Mouse (Mus musculus) WW6 (cell line): ENCODE measurements around the gene Nrros.

Experiments used
- DNase-seq: peaks from one replicate; pipeline ENCODE4 v3.0.0-alpha.2; 2013; ENCODE audit warnings: low read depth, low spot score

The Nrros gene

GRCm38 (mm10) chr16:32165281-32165821 is at the start of gene Nrros:
Gene Nrros, minus strand, starts transcription at chr16:32165594.
- no peak for DNase-seq

GRCm38 (mm10) chr16:32214804-32215576 is 49.6 kb upstream of the Nrros start:
- DNase-seq: peak; percentile 14

GRCm38 (mm10) chr16:32214156-32214555 is 48.8 kb upstream of the Nrros start:
- DNase-seq: no peak

- no peak for DNase-seq
These were observed 39.5 kb upstream of the Nrros start for GRCm38 (mm10) chr16:32204902-32205301.

GRCm38 (mm10) chr16:32202681-32203080 is 37.3 kb upstream of the Nrros start:
- peak; percentile 43 for DNase-seq

- DNase-seq: no peak
These were observed 35.6 kb upstream of the Nrros start for GRCm38 (mm10) chr16:32201004-32201325.

- DNase-seq: no peak
These were observed 35.0 kb upstream of the Nrros start for GRCm38 (mm10) chr16:32200256-32201003.

- DNase-seq: no peak
These were observed 24.6 kb upstream of the Nrros start for GRCm38 (mm10) chr16:32190011-32190441.

GRCm38 (mm10) chr16:32189109-32189508 is 23.7 kb upstream of the Nrros start:
- no peak for DNase-seq

- DNase-seq: no peak
These were observed 20.7 kb upstream of the Nrros start for GRCm38 (mm10) chr16:32186056-32186455.

GRCm38 (mm10) chr16:32179333-32179901 is 14.0 kb upstream of the Nrros start, which contains the start of gene Bex6:
Gene Bex6, plus strand, starts transcription at chr16:32179823.
- DNase-seq: no peak

- no peak for DNase-seq
These were observed 11.7 kb upstream of the Nrros start for GRCm38 (mm10) chr16:32176896-32177686.

- no peak for DNase-seq
These were observed 9.6 kb upstream of the Nrros start for GRCm38 (mm10) chr16:32175029-32175428.

GRCm38 (mm10) chr16:32174340-32175005 is 9.1 kb upstream of the Nrros start:
- DNase-seq: no peak

GRCm38 (mm10) chr16:32173401-32173800 is 8.0 kb upstream of the Nrros start:
- DNase-seq: no peak

- no peak for DNase-seq
These were observed 5.8 kb upstream of the Nrros start for GRCm38 (mm10) chr16:32171031-32171731.

- no peak for DNase-seq
These were observed 2.6 kb upstream of the Nrros start for GRCm38 (mm10) chr16:32167819-32168545.

GRCm38 (mm10) chr16:32164396-32165027 is 882 bp downstream of the Nrros start:
- DNase-seq: no peak

- DNase-seq: no peak
These were observed 1.5 kb downstream of the Nrros start for GRCm38 (mm10) chr16:32163891-32164290.
